Mouse (Mus musculus): ENCODE results near the gene Usp12.

- no peak for TF ChIP-seq CTCF (IDR thresholded peaks at IDR 0.05)
- no peak for TF ChIP-seq EP300 (IDR thresholded peaks at IDR 0.05)
Measured at GRCm38 (mm10) chr5:146692976-146693361, 101.8 kb downstream of the Usp12 start.

All from lung, postnatal 0 days (tissue).